Mouse (Mus musculus) thymus, adult 2 months (tissue): Measurements from ENCODE around the gene Vti1a. TPM values are rescaled to one million over a fixed set of nuclear protein-coding genes. Genes with fewer than 3 reads are reported as not detected.

Experiments
- DNase-seq: peaks from one replicate; pipeline ENCODE4 v3.0.0; 2021
- H3K27ac ChIP-seq: fragments of 200-500 bp; 2 replicates; pipeline ENCODE4 v1.5.1; 2012; ENCODE audit warnings: low read length, control low read depth; ENCODE audit not compliant: control insufficient read depth, insufficient read depth
- H3K27me3 ChIP-seq: fragments of 200-500 bp; 2 replicates; pipeline ENCODE4 v1.6.1; 2012; ENCODE audit warnings: mild to moderate bottlenecking, low read length, moderate library complexity, mixed read lengths; ENCODE audit not compliant: control insufficient read depth, insufficient read depth
- H3K36me3 ChIP-seq: fragments of 200-500 bp; 2 replicates; pipeline ENCODE4 v1.6.1; 2012; ENCODE audit warnings: mild to moderate bottlenecking, low read length, moderate library complexity; ENCODE audit not compliant: control insufficient read depth, insufficient read depth
- H3K4me1 ChIP-seq: fragments of 200-500 bp; replicated peaks from 2 replicates; pipeline ENCODE4 v1.6.1; 2012; ENCODE audit warnings: low read length; ENCODE audit not compliant: control insufficient read depth, insufficient read depth
- H3K4me3 ChIP-seq: fragments of 200-500 bp; 2 replicates; pipeline ENCODE4 v1.5.1; 2012; ENCODE audit warnings: mild to moderate bottlenecking, low read length, control low read depth, moderate library complexity; ENCODE audit not compliant: control insufficient read depth, insufficient read depth
- CTCF ChIP-seq: fragments of 200-500 bp; IDR thresholded peaks from 2 replicates; pipeline ENCODE4 v1.5.1; 2012; ENCODE audit warnings: mild to moderate bottlenecking, control low read depth, low read length, moderate library complexity, borderline replicate concordance; ENCODE audit not compliant: control insufficient read depth, poor library complexity, insufficient read depth; ENCODE audit errors: extremely low read depth
- POLR2A ChIP-seq: fragments of 200-500 bp; IDR thresholded peaks from 2 replicates; pipeline ENCODE4 v1.6.1; 2012; ENCODE audit warnings: mild to moderate bottlenecking, low read length, control low read depth, moderate library complexity; ENCODE audit not compliant: control insufficient read depth, poor library complexity, insufficient read depth; ENCODE audit errors: extremely low read depth
- WGBS: fragments of 180-500 bp; shearing (Covaris S2); methylation state at CpG from one replicate; pipeline ENCODE4 v1.1.7; 2018; 5-methylcytosine and 5-hydroxymethylcytosine counted together
- polyA plus RNA-seq: library from polyadenylated mRNA; depleted of rRNA; stranded (reverse); fragments of >200 nt; gene quantifications from 2 replicates; pipeline ENCODE4 v1.2.3, GENCODE M21; 2012

Vti1a gene
- polyA plus RNA-seq, 1 experiment = 15.4 TPM

DNA sequence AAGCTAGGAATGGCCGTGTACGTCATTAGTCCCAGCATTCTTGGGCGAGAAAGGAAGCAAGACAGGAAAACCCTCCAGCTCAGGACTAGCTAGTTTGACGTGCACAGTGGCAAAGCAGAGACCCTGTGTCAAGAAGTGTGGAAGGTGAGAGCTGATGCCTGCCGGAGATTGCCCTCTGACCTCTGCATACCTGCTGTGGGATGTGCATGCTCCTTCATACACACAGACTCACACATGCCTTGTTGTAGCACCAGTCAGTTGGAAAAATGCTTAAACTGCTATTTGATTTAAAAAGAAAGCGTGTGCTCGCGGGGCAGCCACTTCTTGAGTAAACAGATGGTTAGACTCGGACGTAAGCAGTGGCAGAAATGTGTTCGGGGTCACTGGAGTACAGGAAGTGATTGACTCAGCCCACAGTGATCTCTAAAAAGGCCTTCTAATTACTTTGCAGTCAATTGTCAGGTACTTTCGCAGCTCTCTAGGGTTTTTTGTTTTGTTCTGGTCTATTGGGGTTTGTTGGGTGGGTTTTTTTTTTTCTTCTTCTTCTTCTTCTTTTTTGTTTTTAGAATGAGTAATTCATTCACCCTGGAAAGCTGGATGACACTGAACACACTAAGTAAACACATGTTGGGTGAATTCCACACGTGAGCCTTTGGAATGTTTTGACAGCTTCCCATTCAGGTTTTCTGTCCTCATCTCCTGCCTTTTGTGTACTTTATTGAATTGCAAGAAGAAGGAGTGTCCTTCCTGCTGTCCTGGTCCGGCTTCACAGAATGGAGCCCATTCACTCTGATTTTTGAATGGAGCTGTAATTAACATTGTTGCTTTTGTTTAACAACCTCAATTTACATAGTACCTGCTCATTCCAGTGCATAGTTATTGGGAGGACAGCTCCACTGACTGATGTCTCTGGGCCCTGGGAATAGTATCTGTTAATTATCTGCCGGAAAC is 175.3 kb downstream of the Vti1a start:
- Histone ChIP-seq H3K4me3 (no peak overlapping the region), H3K36me3 (no peaks in the 10 kb centered on the region), H3K4me1 (no peaks in the 10 kb centered on the region), H3K27ac (no peak overlapping the region), H3K27me3 (no peaks in the 10 kb centered on the region)
- TF ChIP-seq POLR2A (no peak), CTCF (no peak)
- WGBS = 93% methylated on average over 15 of the region's 15 CpGs
- no peak for DNase-seq

DNA sequence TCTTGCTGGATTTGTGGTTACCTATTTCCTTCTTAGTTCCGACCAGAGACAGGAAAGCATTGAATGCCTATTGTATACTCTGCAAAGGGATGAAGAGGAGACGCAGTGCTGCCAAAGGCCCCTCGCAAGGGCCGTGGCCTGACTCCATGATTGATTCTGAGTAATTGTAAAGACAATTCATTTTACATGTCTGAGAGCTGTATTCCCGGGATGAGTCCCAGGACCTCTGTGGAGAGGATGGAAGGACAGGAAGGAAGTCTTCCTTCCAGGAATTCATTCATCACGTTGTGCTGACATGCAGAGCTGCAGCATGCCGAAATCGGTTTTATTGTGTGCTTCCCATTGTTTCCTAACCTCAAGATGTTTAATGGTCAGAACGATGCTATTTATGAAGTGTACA is 180.2 kb downstream of the Vti1a start:
- WGBS = 61% methylated on average over 9 of the region's 9 CpGs
- Histone ChIP-seq H3K27me3 (no peaks in the 10 kb centered on the region), H3K27ac (no peak overlapping the region), H3K4me1 (no peaks in the 10 kb centered on the region), H3K4me3 (no peak overlapping the region), H3K36me3 (no peaks in the 10 kb centered on the region)
- no peak for TF ChIP-seq CTCF
- no peak for TF ChIP-seq POLR2A
- no peak for DNase-seq

DNA sequence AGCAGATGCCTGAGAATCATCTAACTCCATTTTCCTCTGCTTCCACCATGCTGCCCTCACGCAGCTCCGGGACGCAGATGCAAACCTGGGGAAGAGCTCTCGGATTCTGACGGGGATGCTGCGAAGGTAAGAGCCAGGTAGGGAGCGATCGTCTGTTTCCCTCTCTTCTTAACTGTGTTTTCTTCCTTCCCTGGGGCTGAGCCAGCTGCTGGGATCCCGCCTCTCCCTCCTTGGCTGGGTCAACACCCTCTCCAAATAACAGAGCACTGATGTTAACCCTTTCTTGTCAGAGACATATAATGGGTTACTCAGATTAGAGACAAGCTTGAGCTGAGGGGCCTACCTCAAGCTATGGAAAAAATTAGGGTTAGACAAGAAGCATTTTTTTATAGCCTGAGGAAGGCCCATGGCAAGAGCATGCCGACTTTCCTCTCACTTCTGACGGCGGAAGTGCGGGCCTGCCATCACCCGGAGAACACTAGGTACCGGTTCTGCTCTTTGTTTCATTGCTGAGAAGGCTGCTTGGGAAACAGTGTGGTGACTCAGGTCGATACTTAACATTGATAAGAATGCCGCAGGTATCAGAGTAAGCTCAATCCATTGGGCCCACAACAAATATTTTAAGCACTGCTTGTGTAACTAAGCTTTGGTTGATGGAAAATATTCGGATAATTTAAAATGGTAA is 183.2 kb downstream of the Vti1a start:
- no peaks in the 10 kb centered on the region for H3K27me3 ChIP-seq
- no peak for TF ChIP-seq POLR2A
- TF ChIP-seq CTCF = no peak
- H3K27ac ChIP-seq = no peak overlapping the region
- no peak overlapping the region for H3K4me3 ChIP-seq
- no peak for DNase-seq
- 95% methylated on average over 18 of the region's 18 CpGs for WGBS
- no peaks in the 10 kb centered on the region for H3K4me1 ChIP-seq
- no peaks in the 10 kb centered on the region for H3K36me3 ChIP-seq

- 89% methylated on average over 4 of the region's 4 CpGs for WGBS
- Histone ChIP-seq H3K4me1 (peaks cover 3% of the 10 kb centered on the region), H3K4me3 (no peak overlapping the region), H3K27me3 (no peaks in the 10 kb centered on the region), H3K36me3 (no peaks in the 10 kb centered on the region), H3K27ac (no peak overlapping the region)
- TF ChIP-seq POLR2A (no peak), CTCF (no peak)
- no peak for DNase-seq
Observed at GRCm38 (mm10) chr19:55501985-55502384, 185.9 kb downstream of the Vti1a start.

DNA sequence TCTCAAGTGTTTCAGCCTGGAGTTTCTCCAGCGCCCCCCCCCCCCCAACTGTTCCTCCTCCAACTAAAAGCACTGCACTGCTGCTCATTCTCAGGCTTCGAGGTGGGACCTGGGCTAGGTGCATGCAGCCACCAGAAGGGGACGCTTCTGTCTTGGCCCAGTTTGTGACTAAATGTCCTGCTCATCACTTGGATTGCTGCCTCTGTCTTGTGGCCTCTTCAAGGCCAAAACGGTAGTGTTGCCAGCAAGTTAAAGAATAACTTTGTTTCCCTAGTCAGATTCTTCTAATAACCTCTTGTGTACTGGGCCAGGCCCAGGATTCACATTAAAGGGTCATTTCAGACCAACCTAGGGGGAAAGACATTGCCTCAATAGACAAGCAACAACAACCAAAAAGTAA is 187.7 kb downstream of the Vti1a start:
- WGBS = 99% methylated on average over 4 of the region's 4 CpGs
- no peak overlapping the region for H3K4me3 ChIP-seq
- H3K27me3 ChIP-seq = no peaks in the 10 kb centered on the region
- H3K36me3 ChIP-seq = no peaks in the 10 kb centered on the region
- peaks cover 13% of the 10 kb centered on the region for H3K4me1 ChIP-seq
- no peak for DNase-seq
- no peak overlapping the region for H3K27ac ChIP-seq
- TF ChIP-seq CTCF = no peak
- TF ChIP-seq POLR2A = no peak

DNA sequence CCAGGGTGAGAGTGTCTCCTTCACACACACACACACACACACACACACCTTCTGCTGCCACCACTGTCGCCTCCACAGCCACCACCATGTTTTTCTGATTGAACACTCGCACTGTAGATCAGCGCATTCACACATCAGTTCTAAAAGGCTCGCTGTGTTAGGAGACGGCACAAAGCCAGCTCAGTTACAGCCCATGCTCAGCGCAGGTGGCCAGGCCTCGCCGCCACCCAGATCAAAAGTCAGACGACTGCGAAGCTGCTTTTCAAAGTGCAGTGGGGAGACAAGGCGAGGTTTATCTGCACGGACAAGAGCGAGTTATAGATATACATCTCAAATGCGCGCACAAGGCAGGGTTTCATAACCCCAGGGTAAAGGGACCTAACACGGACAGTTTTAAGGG is 191.7 kb downstream of the Vti1a start:
- DNase-seq = peak; percentile 30
- TF ChIP-seq CTCF (no peak), POLR2A (no peak)
- Histone ChIP-seq H3K36me3 (no peaks in the 10 kb centered on the region), H3K27ac (no peak overlapping the region), H3K4me1 (peaks cover 14% of the 10 kb centered on the region), H3K4me3 (no peak overlapping the region), H3K27me3 (no peaks in the 10 kb centered on the region)
- 16% methylated on average over 16 of the region's 16 CpGs for WGBS

GRCm38 (mm10) chr19:55508239-55508638 is 192.1 kb downstream of the Vti1a start:
- TF ChIP-seq POLR2A = no peak
- TF ChIP-seq CTCF = no peak
- no peaks in the 10 kb centered on the region for H3K27me3 ChIP-seq
- no peaks in the 10 kb centered on the region for H3K36me3 ChIP-seq
- WGBS = 91% methylated on average over 4 of the region's 4 CpGs
- peaks cover 14% of the 10 kb centered on the region for H3K4me1 ChIP-seq
- no peak for DNase-seq
- no peak overlapping the region for H3K27ac ChIP-seq
- H3K4me3 ChIP-seq = no peak overlapping the region
